Mouse (Mus musculus): ENCODE measurements around the gene Thbs3. TPM values are rescaled to one million over a fixed set of nuclear protein-coding genes. Genes with fewer than 3 reads are reported as not detected.

The Thbs3 gene
- polyA plus RNA-seq, 1 experiment from 2014 or later, result 84.2 TPM

DNA sequence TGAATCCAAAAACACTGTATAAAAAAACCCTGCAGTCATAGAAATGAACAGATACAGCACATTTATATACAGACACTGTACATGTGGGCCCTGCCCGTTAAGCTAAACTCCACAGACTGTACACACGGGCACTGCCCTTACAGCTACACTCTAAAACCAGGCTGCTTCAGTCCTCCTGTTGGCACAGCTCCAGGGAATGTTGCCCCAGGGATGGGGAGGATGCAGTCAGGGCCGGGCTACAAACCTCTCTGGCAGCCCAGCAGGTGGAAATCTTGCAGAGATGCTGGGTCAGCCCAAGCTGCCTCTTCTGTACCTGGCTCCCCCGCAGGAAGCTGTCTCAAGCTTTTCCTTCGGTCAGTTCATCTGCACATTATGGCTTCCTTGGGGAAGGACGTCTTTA, 56.8 kb downstream of the Thbs3 start:
- 45% methylated on average over 6 of the region's 6 CpGs for WGBS
- no peak overlapping the region for H3K4me2 ChIP-seq (ENCODE audit: low read length)
- H3K4me3 ChIP-seq (replicated peaks; ENCODE audit: low read length), result no peak overlapping the region
- H3K9ac ChIP-seq (replicated peaks; ENCODE audit: low read depth, low read length), result no peak overlapping the region
- no peaks in the 10 kb centered on the region for H3K36me3 ChIP-seq (ENCODE audit: control insufficient read depth, insufficient read depth)
- H3K27me3 ChIP-seq (replicated peaks; ENCODE audit: control insufficient read depth, insufficient read depth, low read length), result no peaks in the 10 kb centered on the region
- H3K9me3 ChIP-seq (ENCODE audit: control insufficient read depth, low read length), result no peaks in the 10 kb centered on the region
- peaks cover 23% of the 10 kb centered on the region for H3K4me1 ChIP-seq (replicated peaks; ENCODE audit: control insufficient read depth, insufficient read depth, low read length)
- ATAC-seq, result no peak
- no peak overlapping the region for H3K27ac ChIP-seq (ENCODE audit: low read length)

DNA sequence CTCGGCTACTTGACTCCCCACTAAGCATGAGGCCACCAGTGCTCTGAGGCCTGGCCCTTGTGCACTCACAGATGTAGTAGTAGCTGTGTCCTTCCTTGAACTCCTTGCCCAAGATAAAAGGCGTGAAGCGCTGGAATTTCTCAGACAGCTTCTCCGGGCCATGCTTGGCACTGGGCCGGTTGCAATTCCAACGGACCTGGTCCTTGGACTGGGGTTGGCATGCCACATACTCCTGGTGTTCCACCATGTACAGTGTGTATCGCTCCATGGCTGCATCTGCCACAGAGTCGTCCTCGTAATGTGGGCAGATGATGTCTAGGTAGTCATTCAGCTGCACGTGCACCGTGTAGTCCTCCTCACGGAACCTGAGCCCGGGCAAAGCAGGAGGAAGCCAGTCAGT, 61.1 kb downstream of the Thbs3 start:
- H3K4me3 ChIP-seq (replicated peaks; ENCODE audit: low read length), result no peak overlapping the region

More for the DNA sequence above, 61.1 kb downstream of the Thbs3 start:
- no peaks in the 10 kb centered on the region for H3K9me3 ChIP-seq (ENCODE audit: control insufficient read depth, low read length)
- no peak overlapping the region for H3K27ac ChIP-seq (ENCODE audit: low read length)
- ATAC-seq, result no peak
- H3K36me3 ChIP-seq (ENCODE audit: control insufficient read depth, insufficient read depth), result no peaks in the 10 kb centered on the region
- H3K27me3 ChIP-seq (replicated peaks; ENCODE audit: control insufficient read depth, insufficient read depth, low read length), result no peaks in the 10 kb centered on the region; the same call in 1 of the 2 replicates
- no peak overlapping the region for H3K9ac ChIP-seq (replicated peaks; ENCODE audit: low read depth, low read length)
- peaks cover 26% of the 10 kb centered on the region for H3K4me1 ChIP-seq (replicated peaks; ENCODE audit: control insufficient read depth, insufficient read depth, low read length)
- H3K4me2 ChIP-seq (ENCODE audit: low read length), result no peak overlapping the region
- 94% methylated on average over 13 of the region's 13 CpGs for WGBS

MicroRNA genes within 50 kb of the gene (microRNA counts, 519-probe panel; counts per million panel counts)
- 2,483 counts per million, percentile 61 among the panel's probes with 10 or more counts for microRNA mmu-miR-92b

Small RNA genes within 50 kb of the gene (microRNA-seq; reads per million reads assigned to microRNA genes)
- gene Mir92b, result 4,113 reads per million, percentile 90 among the genes with 10 or more reads in this experiment

Other genes with a start within 250 kb of the Thbs3 start
- 74.4 and 76.8 TPM in 2 replicates for gene Rusc1, start 121.9 kb upstream of the Thbs3 start, polyA plus RNA-seq (2015; fragmentation: Nextera tagmentation; extraction: Ambion mirVana)
- gene Gm43738, start 114.1 kb upstream of the Thbs3 start, polyA plus RNA-seq (2015; fragmentation: Nextera tagmentation; extraction: Ambion mirVana), result not detected in 2 replicates
- 380 and 438 TPM in 2 replicates for gene Fdps, start 113.2 kb upstream of the Thbs3 start, polyA plus RNA-seq (2015; fragmentation: Nextera tagmentation; extraction: Ambion mirVana)
- 0.13 TPM in 1 of 2 replicates, not detected in the other for gene Pklr, start 79.0 kb upstream of the Thbs3 start, polyA plus RNA-seq (2015; fragmentation: Nextera tagmentation; extraction: Ambion mirVana)
- 34.0 and 39.6 TPM in 2 replicates for gene Hcn3, start 55.0 kb upstream of the Thbs3 start, polyA plus RNA-seq (2015; fragmentation: Nextera tagmentation; extraction: Ambion mirVana)
- 19.2 and 23.9 TPM in 2 replicates for gene Clk2, start 50.4 kb upstream of the Thbs3 start, polyA plus RNA-seq (2015; fragmentation: Nextera tagmentation; extraction: Ambion mirVana)
- 125 and 128 TPM in 2 replicates for gene Scamp3, start 37.7 kb upstream of the Thbs3 start, polyA plus RNA-seq (2015; fragmentation: Nextera tagmentation; extraction: Ambion mirVana)
- 26.5 and 30.7 TPM in 2 replicates for gene Fam189b, start 32.0 kb upstream of the Thbs3 start, polyA plus RNA-seq (2015; fragmentation: Nextera tagmentation; extraction: Ambion mirVana)
- 44.8 and 46.7 TPM in 2 replicates for gene Gba, start 12.3 kb upstream of the Thbs3 start, polyA plus RNA-seq (2015; fragmentation: Nextera tagmentation; extraction: Ambion mirVana)
- 180 and 183 TPM in 2 replicates for gene Mtx1, start 11.9 kb downstream of the Thbs3 start, polyA plus RNA-seq (2015; fragmentation: Nextera tagmentation; extraction: Ambion mirVana)
- gene Muc1, start 13.9 kb downstream of the Thbs3 start, polyA plus RNA-seq (2015; fragmentation: Nextera tagmentation; extraction: Ambion mirVana), result 1.6 and 1.7 TPM in 2 replicates
- 187 and 195 TPM in 2 replicates for gene Krtcap2, start 30.8 kb downstream of the Thbs3 start, polyA plus RNA-seq (2015; fragmentation: Nextera tagmentation; extraction: Ambion mirVana)
- gene Trim46, start 31.1 kb downstream of the Thbs3 start, polyA plus RNA-seq (2015; fragmentation: Nextera tagmentation; extraction: Ambion mirVana), result 62.5 and 76.1 TPM in 2 replicates
- 67.0 and 73.5 TPM in 2 replicates for gene Dpm3, start 44.2 kb downstream of the Thbs3 start, polyA plus RNA-seq (2015; fragmentation: Nextera tagmentation; extraction: Ambion mirVana)
- 38.6 and 41.2 TPM in 2 replicates for gene Slc50a1, start 55.4 kb downstream of the Thbs3 start, polyA plus RNA-seq (2015; fragmentation: Nextera tagmentation; extraction: Ambion mirVana)
- 8.3 and 9.5 TPM in 2 replicates for gene Efna1, start 66.0 kb downstream of the Thbs3 start, polyA plus RNA-seq (2015; fragmentation: Nextera tagmentation; extraction: Ambion mirVana)
- 55.3 and 55.8 TPM in 2 replicates for gene Efna3, start 107.8 kb downstream of the Thbs3 start, polyA plus RNA-seq (2015; fragmentation: Nextera tagmentation; extraction: Ambion mirVana)
- gene Efna4, start 122.8 kb downstream of the Thbs3 start, polyA plus RNA-seq (2015; fragmentation: Nextera tagmentation; extraction: Ambion mirVana), result 14.1 and 16.7 TPM in 2 replicates
- gene Adam15, start 134.8 kb downstream of the Thbs3 start, polyA plus RNA-seq (2015; fragmentation: Nextera tagmentation; extraction: Ambion mirVana), result 40.4 and 55.2 TPM in 2 replicates
- gene Dcst2, start 146.8 kb downstream of the Thbs3 start, polyA plus RNA-seq (2015; fragmentation: Nextera tagmentation; extraction: Ambion mirVana), result 0.27 TPM in 1 of 2 replicates, not detected in the other
- 1.2 and 1.3 TPM in 2 replicates for gene Dcst1, start 150.1 kb downstream of the Thbs3 start, polyA plus RNA-seq (2015; fragmentation: Nextera tagmentation; extraction: Ambion mirVana)
- 0.51 and 0.77 TPM in 2 replicates for gene Zbtb7b, start 179.6 kb downstream of the Thbs3 start, polyA plus RNA-seq (2015; fragmentation: Nextera tagmentation; extraction: Ambion mirVana)
- gene Lenep, start 187.6 kb downstream of the Thbs3 start, polyA plus RNA-seq (2015; fragmentation: Nextera tagmentation; extraction: Ambion mirVana), result 0.77 TPM in 1 of 2 replicates, not detected in the other
- 43.6 and 46.7 TPM in 2 replicates for gene Flad1, start 196.7 kb downstream of the Thbs3 start, polyA plus RNA-seq (2015; fragmentation: Nextera tagmentation; extraction: Ambion mirVana)
- gene Cks1b, start 203.2 kb downstream of the Thbs3 start, polyA plus RNA-seq (2015; fragmentation: Nextera tagmentation; extraction: Ambion mirVana), result 139 and 156 TPM in 2 replicates
- 14.4 and 17.2 TPM in 2 replicates for gene Shc1, start 203.3 kb downstream of the Thbs3 start, polyA plus RNA-seq (2015; fragmentation: Nextera tagmentation; extraction: Ambion mirVana)
- gene Pygo2, start 215.0 kb downstream of the Thbs3 start, polyA plus RNA-seq (2015; fragmentation: Nextera tagmentation; extraction: Ambion mirVana), result 40.0 and 43.7 TPM in 2 replicates
- gene Pbxip1, start 221.5 kb downstream of the Thbs3 start, polyA plus RNA-seq (2015; fragmentation: Nextera tagmentation; extraction: Ambion mirVana), result 11.1 and 14.4 TPM in 2 replicates
- gene Pmvk, start 239.4 kb downstream of the Thbs3 start, polyA plus RNA-seq (2015; fragmentation: Nextera tagmentation; extraction: Ambion mirVana), result 70.2 and 92.5 TPM in 2 replicates

Data from forebrain, embryonic 16.5 days (tissue).